Mouse (Mus musculus) forebrain, embryonic 14.5 days (tissue): ENCODE data around the gene Cdx2. TPM values are rescaled to one million over a fixed set of nuclear protein-coding genes. Genes with fewer than 3 reads are reported as not detected.

Source experiments
- ATAC-seq: fragments of 200-750 bp; cut with Nextera tagmentation; 2 replicates; pipeline ENCODE4 v1.8.0; 2017; ENCODE audit warnings: mild to moderate bottlenecking, moderate library complexity
- DNase-seq: peaks from one replicate; pipeline ENCODE4 v3.0.0-alpha.2; 2015; ENCODE audit warnings: low spot score
- H3K27ac ChIP-seq: fragments of 300-500 bp; sonication (generic); 2 replicates; pipeline ENCODE4 v1.5.1; 2014; ENCODE audit warnings: low read depth, mild to moderate bottlenecking, control low read depth, low read length, moderate library complexity
- H3K27me3 ChIP-seq: fragments of 300-500 bp; sonication (generic); replicated peaks from 2 replicates; pipeline ENCODE4 v1.6.1; 2014; ENCODE audit warnings: low read length, control low read depth, mixed read lengths; ENCODE audit not compliant: control insufficient read depth, insufficient read depth
- H3K36me3 ChIP-seq: fragments of 300-500 bp; sonication (generic); 2 replicates; pipeline ENCODE4 v1.6.1; 2014; ENCODE audit warnings: low read length, control low read depth; ENCODE audit not compliant: control insufficient read depth, insufficient read depth
- H3K4me1 ChIP-seq: fragments of 300-500 bp; sonication (generic); 2 replicates; pipeline ENCODE4 v1.6.1; 2014; ENCODE audit warnings: antibody characterized with exemption, low read length, control low read depth; ENCODE audit not compliant: control insufficient read depth, insufficient read depth
- H3K4me2 ChIP-seq: fragments of 300-500 bp; sonication (generic); 2 replicates; pipeline ENCODE4 v1.6.1; 2014; ENCODE audit warnings: mild to moderate bottlenecking, control low read depth, low read length
- H3K4me3 ChIP-seq: fragments of 300-500 bp; sonication (generic); 2 replicates; pipeline ENCODE4 v1.5.1; 2014; ENCODE audit warnings: low read depth, low read length, control low read depth
- H3K9ac ChIP-seq: fragments of 300-500 bp; sonication (generic); 2 replicates; pipeline ENCODE4 v1.6.1; 2014; ENCODE audit warnings: mild to moderate bottlenecking, low read length, control low read depth, moderate library complexity
- H3K9me3 ChIP-seq: fragments of 300-500 bp; sonication (generic); replicated peaks from 2 replicates; pipeline ENCODE4 v1.6.1; 2016; ENCODE audit warnings: low read length, control low read depth, mixed read lengths; ENCODE audit not compliant: control insufficient read depth
- WGBS: fragments of 180-500 bp; shearing (Covaris S2); extraction: QIAGEN DNeasy Blood & Tissue Kit; methylation state at CpG from one replicate; pipeline ENCODE4 v1.1.7; 2014; 5-methylcytosine and 5-hydroxymethylcytosine counted together
- polyA plus RNA-seq: library from polyadenylated mRNA; unstranded; fragments of >200 nt; fragmentation: Nextera tagmentation; extraction: Ambion mirVana; gene quantifications from 2 replicates; pipeline ENCODE4 v1.2.1, GENCODE M21; 2014

Cdx2 gene
- polyA plus RNA-seq, 1 experiment from 2014 or later = not detected

DNA sequence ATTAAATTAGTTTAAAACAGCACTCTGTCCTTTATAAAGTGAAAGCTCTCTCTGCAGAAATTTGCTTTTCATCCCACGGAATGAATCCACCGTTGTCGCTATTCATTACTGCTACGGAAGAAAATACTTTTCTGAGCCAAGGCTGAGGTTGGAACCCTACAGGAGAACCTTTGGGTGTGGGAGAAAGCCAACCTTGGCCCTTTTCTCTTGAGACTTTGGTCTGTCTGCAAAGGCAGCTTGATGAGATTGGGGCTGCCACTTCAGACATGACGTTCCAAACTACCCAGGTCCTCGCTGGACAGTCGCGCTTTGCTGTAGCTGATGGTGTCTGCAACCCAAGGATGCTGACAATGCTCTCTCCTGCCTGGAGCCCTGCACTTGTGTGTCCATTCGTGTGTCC lies 1.4 kb upstream of the Cdx2 start:
- WGBS = 5% methylated on average over 9 of the region's 9 CpGs
- Histone ChIP-seq H3K27me3 (peaks cover 100% of the 10 kb centered on the region), H3K9me3 (no peaks in the 10 kb centered on the region), H3K4me1 (no peaks in the 10 kb centered on the region), H3K9ac (no peak overlapping the region), H3K4me2 (no peak overlapping the region), H3K4me3 (no peak overlapping the region), H3K27ac (no peak overlapping the region), H3K36me3 (no peaks in the 10 kb centered on the region)
- no peak for DNase-seq
- no peak for ATAC-seq

- H3K4me3 ChIP-seq = no peak overlapping the region
- H3K4me2 ChIP-seq = no peak overlapping the region
- H3K9ac ChIP-seq = no peak overlapping the region
- peaks cover 100% of the 10 kb centered on the region for H3K27me3 ChIP-seq
- WGBS = 2% methylated on average over 12 of the region's 12 CpGs
- no peaks in the 10 kb centered on the region for H3K4me1 ChIP-seq
- DNase-seq (no peak), ATAC-seq (no peak)
- no peaks in the 10 kb centered on the region for H3K9me3 ChIP-seq
- no peaks in the 10 kb centered on the region for H3K36me3 ChIP-seq
- H3K27ac ChIP-seq = no peak overlapping the region
Observed at GRCm38 (mm10) chr5:147307398-147307785, 322 bp upstream of the Cdx2 start.

- under 1% methylated on average over 58 of the region's 58 CpGs for WGBS
- no peak for DNase-seq
- no peak for ATAC-seq
- H3K9ac ChIP-seq = no peak overlapping the region
- H3K27ac ChIP-seq = no peak overlapping the region
- peaks cover 100% of the 10 kb centered on the region for H3K27me3 ChIP-seq
- H3K36me3 ChIP-seq = no peaks in the 10 kb centered on the region
- H3K4me1 ChIP-seq = no peaks in the 10 kb centered on the region
- no peak overlapping the region for H3K4me2 ChIP-seq
- no peak overlapping the region for H3K4me3 ChIP-seq
- H3K9me3 ChIP-seq = no peaks in the 10 kb centered on the region
Observed at GRCm38 (mm10) chr5:147305856-147306637, 1.0 kb downstream of the Cdx2 start.

DNA sequence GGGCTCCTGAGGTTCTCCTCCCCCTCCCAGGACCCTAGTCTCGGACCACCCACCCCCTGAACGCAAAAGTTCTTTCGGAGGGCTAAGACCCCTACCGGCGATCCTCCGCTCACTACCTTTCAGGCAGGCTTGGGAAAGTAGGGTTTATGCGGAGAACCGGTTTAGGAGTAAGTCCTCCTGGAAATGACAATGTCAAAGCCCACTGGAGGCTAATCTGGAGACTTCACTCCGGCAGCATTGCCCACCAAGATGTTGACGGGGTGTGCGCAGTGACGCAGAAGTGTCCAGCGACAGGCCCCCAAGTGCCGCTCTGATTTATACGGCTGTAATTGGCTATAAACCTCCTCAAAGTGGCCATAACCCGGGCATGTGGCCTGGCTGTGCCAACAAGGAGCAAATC lies 1.9 kb downstream of the Cdx2 start:
- 2% methylated on average over 16 of the region's 16 CpGs for WGBS

DNA sequence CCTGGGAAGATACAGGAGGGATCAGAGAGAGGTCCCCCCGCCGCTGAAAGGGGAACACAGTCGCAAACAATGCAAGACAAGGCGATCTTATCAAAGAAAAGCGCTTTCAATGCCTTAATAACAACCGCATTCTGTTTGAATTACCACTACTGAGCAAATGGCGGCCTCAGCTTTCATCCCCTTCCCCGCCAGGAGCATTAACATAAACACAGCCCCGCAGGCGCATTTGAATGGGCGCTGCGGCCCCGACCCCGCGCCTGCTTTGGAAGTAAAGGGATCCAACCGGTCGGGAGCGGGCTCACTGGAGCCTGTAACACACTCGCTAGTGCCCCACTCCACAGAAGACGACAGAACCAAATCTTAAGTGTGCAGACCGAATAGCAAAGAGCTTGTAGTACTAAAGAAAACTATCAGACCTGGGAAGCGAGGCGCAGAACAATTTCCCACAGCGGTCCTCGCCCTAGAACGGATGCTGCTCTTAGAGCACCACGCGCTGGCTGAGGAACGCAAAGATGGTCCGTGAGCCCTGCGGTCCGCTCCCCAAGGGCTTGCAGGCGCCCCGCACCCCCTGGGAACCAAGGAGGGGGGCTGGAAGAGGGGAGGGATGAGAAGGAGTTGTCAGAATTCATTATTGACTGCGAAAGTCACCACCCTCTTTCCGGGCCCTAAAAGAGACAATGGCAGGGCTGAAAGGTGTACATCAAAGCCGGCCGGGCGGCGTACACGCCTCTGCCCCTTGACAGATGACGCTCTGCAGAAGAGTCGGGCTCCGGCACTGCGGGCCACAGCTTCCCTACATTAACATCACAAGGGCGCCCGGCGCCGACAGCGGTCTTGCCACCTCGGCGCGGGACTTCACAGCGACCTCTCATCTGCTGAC lies 2.6 kb downstream of the Cdx2 start:
- Histone ChIP-seq H3K27me3 (peaks cover 99% of the 10 kb centered on the region), H3K9ac (no peak overlapping the region), H3K4me3 (no peak overlapping the region), H3K27ac (no peak overlapping the region), H3K4me2 (no peak overlapping the region), H3K36me3 (no peaks in the 10 kb centered on the region), H3K9me3 (no peaks in the 10 kb centered on the region), H3K4me1 (no peaks in the 10 kb centered on the region)
- DNase-seq (no peak), ATAC-seq (no peak)
- under 1% methylated on average over 54 of the region's 54 CpGs for WGBS

More for the DNA sequence above, 1.9 kb downstream of the Cdx2 start:
- H3K4me1 ChIP-seq = no peaks in the 10 kb centered on the region
- peaks cover 99% of the 10 kb centered on the region for H3K27me3 ChIP-seq
- no peaks in the 10 kb centered on the region for H3K36me3 ChIP-seq
- H3K9me3 ChIP-seq = no peaks in the 10 kb centered on the region
- no peak overlapping the region for H3K4me3 ChIP-seq
- DNase-seq (no peak), ATAC-seq (no peak)
- H3K9ac ChIP-seq = no peak overlapping the region
- no peak overlapping the region for H3K4me2 ChIP-seq
- no peak overlapping the region for H3K27ac ChIP-seq

- ATAC-seq = no peak
- Histone ChIP-seq H3K27me3 (peaks cover 98% of the 10 kb centered on the region), H3K36me3 (no peaks in the 10 kb centered on the region), H3K9me3 (no peaks in the 10 kb centered on the region), H3K4me2 (no peak overlapping the region), H3K4me3 (no peak overlapping the region), H3K27ac (no peak overlapping the region), H3K9ac (no peak overlapping the region), H3K4me1 (no peaks in the 10 kb centered on the region)
- no peak for DNase-seq
- 4% methylated on average over 13 of the region's 13 CpGs for WGBS
Observed at GRCm38 (mm10) chr5:147302746-147303400, 4.2 kb downstream of the Cdx2 start.

GRCm38 (mm10) chr5:147302141-147302540 lies 4.9 kb downstream of the Cdx2 start:
- Histone ChIP-seq H3K36me3 (no peaks in the 10 kb centered on the region), H3K9ac (no peak overlapping the region), H3K4me3 (no peak overlapping the region), H3K4me2 (no peak overlapping the region), H3K9me3 (no peaks in the 10 kb centered on the region), H3K27ac (no peak overlapping the region), H3K27me3 (peaks cover 98% of the 10 kb centered on the region), H3K4me1 (no peaks in the 10 kb centered on the region)
- no peak for DNase-seq
- ATAC-seq = no peak
- 1% methylated on average over 8 of the region's 8 CpGs for WGBS

- no peak overlapping the region for H3K27ac ChIP-seq
- no peak overlapping the region for H3K4me2 ChIP-seq
- WGBS = 0% methylated on average over 10 of the region's 10 CpGs
- H3K9me3 ChIP-seq = no peaks in the 10 kb centered on the region
- DNase-seq (no peak), ATAC-seq (no peak)
- H3K9ac ChIP-seq = no peak overlapping the region
- H3K4me1 ChIP-seq = no peaks in the 10 kb centered on the region
- peaks cover 98% of the 10 kb centered on the region for H3K27me3 ChIP-seq
- no peak overlapping the region for H3K4me3 ChIP-seq
- no peaks in the 10 kb centered on the region for H3K36me3 ChIP-seq
Observed at GRCm38 (mm10) chr5:147301781-147302070, 5.3 kb downstream of the Cdx2 start.
